Mouse (Mus musculus): ENCODE data around the gene Otogl.
"Not testable (repeated sequence)": the region's sequence is repeated elsewhere in the genome, so short reads cannot be mapped to it uniquely, and the experiment has no call there.

Gene Otogl

DNA sequence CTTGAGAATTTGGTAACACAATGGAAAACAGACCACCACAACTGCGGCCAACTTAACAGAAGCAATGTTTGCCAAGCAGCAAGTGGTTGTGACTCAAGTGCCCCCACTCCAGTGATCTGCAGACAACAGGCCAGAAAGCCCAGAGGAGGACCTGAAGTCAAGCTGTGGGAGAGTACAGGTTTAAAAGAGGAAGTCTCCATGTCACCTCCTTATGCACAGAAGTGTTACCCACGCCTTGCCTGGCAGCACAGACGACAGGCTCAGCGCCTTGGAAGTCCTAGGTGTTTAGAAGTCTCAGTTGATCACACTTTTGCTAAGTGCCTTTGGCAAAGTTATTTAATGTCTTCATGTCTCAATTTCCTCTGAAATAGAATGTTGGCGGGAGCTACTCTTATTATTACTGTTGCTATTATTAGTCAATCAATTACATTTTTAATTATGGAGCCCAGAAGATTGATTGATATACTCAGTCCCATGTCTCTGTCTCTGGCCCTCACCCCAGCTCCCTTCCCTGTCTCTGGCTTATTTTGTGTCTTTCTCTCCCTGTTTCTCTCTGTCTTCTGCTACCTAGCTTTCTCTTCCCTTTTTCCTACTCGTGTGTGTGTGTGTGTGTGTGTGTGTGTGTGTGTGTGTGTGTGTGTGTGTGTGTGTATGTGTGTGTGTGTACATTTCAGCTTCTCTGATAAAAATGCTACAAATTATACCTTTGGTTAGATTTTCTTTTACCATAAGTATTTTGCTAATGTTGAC, 101.1 kb downstream of the Otogl start:
- no peak for DNase-seq (ENCODE audit: low spot score)

DNA sequence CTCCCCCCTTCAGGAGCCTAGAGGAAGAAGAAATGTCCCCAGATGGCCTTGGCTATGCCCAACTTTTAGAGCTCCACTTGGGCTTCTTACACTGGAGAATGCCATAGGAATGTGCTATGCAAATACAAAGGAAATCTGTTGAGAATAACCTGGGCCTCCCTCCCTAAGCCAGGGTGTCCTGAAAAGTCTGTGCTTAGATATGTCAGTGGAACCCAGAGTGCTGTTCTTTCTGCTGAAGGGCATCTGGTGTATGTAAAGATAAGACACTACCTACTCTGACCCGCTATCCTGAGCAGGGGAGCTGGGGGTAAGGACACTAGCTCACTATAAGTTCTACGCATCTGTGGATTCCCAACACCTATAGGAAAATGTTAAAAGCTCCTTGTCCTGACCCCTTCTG, 106.7 kb downstream of the Otogl start:
- DNase-seq (ENCODE audit: low spot score), result no peak

DNA sequence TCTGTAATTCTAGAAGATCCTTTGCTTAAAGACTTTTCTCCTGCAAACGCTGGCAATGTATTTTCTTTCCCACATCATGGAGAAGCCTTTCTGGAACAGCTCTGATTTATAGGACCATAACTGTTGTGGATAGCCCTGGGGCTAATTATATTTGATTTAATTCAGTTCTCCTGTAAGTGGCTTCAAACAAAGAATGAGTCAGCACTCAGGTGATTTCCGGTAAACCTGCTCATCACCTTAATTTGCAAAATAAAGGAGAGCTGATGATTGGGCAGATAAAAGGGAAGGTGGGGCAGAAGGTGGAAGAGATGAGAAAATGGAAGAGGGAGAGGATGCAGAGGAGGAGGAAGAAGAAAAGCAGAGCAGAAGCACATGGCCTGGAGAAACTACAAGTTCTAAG, 107.6 kb downstream of the Otogl start:
- DNase-seq (ENCODE audit: low spot score), result not testable (repeated sequence)

DNA sequence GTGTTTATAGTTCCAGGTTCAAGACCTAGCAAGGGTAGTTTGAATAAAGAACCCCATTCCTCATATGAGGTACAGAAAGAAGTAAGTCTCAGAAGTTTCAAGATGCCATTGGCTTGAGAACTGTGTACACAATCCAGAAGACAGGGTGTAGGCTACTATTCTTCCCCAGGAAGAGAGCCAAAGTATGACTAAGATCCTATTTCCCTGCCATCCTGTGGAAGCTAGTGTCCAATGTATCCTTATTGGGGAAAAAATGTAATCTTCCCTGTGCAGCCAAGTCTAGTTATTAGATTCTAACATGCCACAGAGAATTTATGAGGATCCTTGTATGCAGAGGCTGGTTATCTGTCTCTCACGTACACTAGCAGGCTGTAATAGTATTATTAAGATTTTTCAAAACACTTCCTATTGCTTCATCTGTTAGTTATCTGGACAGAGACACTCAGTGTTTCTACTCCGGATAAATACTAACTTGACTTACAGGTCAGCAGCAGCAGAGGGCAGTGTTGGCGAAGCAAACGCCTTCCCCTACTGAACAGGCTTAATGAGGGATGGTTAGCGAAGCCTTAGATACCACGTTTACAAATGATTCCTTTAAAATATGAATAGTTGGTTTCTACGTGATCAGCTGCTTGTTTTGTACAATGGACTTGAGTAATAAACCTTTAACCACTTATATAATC, 112.1 kb downstream of the Otogl start:
- peak; percentile 75 for DNase-seq (ENCODE audit: low spot score)

DNA sequence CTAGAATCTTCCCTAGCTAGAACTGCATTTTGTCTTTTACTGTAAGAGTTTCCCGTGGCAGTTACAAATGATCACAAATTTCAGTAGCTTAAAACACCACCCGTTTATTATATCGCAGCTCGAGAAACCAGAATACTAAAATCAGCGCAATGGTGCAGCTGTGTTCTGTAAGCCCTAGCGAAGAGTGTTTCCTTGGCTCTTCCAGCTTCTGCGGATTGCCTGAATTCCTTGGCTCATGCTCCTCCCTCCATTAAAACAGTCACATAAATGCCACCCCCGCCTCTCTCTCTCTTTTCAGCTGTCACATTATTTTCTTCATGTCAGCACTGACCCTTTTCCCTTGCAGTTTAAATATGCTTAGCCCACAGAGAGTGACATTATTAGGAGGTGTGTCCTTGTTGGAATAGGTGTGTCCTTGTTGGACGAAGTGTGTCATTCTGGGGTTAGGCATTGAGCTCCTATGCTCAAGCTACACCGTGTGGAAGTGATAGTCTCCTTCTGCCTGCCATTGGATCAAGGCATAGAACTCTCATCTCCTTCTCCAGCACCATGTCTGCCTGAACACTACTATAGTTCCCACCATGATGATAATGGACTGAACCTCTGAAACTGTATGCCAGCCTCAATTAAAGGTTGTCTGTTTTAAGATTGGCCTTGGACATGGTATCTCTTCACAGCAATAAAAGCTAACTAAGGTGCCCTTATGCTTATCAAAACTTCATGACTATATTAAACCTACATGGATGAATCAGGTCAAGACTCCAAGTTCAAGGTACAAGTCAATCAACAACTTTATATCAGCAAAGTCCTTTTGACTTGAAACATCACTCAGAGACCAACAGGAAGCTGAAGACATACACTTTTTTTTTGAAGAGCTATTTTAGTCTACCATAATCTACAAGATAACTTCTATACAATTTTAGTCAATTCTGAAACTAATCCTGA, 116.8 kb downstream of the Otogl start:
- DNase-seq (ENCODE audit: low spot score), result peak; percentile 4

DNA sequence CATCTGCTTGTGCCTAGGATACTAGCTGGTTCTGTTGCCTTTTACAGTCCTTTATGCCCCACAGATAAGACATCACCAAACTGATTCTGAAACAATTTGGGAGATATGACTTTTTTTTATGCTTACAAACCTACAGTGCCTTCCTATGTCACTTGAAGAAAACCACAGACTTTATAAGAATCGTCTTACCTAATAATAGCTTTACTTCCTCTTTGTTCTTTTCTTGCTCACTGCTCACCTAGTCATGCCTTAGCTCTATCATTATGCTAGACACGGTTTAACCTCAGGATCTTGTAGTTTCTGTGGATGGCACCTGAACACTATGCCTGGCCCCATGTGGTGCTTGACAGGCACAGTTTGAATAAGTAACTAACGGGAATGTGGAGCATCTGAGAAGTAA, 119.4 kb downstream of the Otogl start:
- DNase-seq (ENCODE audit: low spot score), result no peak

DNA sequence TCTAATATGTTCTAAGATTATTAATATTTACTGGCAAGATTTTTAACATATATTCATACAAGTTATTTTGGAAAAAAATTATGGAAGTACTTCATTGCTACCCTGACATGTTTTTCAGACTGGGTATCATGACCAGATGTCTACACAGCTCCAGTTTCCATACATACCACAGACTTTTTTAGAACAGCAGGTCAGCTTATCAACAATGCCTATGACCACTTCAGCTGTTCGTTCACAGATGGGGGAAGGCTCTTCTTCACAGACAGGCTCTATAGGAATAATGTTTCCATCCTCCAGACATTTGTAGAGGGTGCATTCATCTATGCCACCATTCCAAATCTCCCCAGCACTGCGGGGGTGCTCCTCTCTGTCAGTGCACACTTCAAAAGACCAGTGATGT, 132.4 kb downstream of the Otogl start:
- no peak for DNase-seq (ENCODE audit: low spot score)

DNA sequence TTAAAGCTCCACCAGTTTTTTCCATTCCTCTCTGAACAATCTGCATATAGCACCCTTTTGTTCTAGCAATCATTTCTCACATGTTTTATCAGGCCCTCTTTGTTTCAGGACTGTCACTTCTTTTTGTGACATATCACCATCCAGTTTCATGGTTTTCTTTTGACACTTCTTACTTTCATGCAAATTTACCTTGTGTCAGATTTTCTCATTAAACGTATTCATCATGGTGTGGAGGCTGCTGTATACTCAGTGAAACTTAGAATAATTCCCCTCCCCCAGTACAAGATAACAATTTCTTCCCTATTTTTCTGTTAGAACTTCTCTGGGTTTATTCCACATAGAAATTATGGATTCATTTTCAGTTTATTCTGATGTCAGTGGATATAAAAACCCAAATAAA, 152.3 kb downstream of the Otogl start:
- DNase-seq (ENCODE audit: low spot score), result no peak

DNA sequence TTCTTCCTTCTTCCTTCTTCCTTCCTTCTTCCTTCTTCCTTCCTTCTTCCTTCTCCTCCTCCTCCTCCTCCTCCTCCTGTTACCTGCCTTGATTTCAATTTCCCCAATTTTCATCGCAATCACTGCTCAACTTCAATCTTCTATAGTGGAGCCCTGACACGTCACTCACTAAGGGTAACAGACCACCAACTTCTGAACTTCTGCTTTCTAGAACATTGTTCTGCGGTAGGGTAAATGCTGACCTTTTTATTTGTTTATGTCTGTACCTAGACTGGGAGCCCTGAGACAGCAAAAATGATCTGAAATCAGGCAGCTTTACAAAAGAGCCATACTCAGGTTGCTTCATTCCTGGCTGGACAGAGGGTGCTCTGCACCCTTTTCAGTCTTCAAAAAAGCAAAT, 158.5 kb downstream of the Otogl start:
- DNase-seq (ENCODE audit: low spot score), result no peak

DNA sequence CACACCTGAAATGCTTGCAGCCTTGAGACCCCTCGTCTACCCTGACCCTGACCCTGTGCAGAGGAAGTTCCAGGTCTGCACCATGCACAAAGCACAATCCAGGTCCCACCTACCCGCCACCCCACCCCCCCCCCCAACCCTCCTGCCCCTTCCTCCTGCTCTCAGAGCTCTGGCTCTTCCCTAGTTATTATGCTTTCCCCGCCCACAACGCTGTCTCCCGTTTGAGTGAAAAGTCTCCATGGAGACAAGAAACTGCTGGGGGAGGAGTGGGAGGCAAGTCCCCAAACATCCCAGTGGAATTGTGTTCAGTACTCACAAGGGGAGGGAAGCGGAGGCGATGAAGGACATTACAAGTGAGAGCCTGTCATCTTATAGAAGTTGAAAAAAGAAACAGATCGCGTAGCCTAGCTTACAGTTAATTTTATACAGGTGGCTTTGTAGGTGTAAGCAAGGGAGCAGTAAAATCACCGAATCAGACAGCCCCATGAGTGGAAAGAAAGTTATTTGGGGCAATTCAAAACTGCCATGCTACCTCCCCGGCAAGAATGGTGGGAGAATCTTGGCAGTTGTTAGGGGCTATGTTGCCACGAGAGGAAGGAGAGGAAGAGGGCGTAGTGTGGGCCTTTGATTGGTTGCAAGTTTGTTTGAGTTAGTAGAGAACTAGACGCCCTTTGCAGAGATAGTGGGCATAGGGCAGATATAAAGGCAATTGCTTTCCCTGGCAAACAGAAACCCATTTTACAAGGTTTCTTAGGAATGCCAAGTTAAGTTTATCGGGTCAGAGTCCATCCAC, 159.4 kb downstream of the Otogl start:
- DNase-seq (ENCODE audit: low spot score), result no peak

DNA sequence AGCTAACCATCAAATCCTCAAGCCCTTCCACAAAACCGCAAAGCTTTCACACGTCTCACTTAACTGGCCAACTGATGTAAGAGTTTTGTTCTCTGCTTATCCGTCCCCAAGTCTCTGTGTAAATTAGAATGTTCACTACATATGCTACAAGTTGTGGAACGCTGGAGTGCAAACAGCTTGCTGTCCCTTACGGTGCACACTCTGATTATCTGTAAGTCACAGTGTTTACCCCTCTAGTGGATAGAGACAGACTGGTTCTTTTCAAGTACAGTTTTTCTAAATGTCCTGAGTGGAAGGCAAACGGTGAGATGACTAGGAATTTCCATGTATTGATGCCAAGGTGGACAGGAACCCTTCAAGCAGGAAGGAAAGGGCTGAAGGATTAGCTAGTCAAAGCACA, 160.0 kb downstream of the Otogl start:
- no peak for DNase-seq (ENCODE audit: low spot score)

DNA sequence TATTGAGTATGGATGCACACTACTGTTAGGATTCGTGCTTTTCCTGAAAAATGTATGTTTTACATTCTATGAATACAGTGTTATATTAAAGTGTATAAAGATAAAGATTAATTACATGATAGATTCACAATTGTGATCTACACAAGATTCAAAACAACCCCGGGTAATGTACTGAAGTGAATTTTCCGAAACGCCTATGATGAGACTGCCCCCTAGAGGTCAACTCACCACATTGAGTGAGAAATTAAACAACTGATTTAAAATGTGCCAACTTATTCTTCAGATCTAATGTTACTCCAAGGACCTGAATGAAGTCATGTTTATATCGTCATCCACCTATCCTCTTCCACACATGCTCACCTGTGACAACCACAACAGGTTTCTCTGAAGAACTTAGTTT, 164.4 kb downstream of the Otogl start:
- peak; percentile 10 for DNase-seq (ENCODE audit: low spot score)

DNA sequence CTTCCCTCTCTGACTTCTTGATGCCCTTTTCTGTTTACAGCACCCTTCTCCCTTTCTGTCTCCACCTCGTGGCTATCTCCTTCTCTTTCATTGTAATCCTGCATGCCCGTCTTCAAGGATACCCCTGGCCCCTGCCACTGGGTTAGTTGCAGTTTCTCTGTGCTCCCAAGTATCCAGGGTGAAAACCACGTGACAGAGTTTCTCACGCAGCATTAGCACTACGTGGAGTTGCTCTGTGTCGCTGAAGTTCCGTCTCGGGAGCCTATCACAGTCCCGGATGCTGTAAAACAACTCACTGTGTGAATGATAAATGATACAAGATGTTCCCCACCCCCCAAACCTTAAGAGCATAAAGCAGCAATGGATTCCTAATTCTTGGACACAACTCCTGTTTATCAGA, 165.2 kb downstream of the Otogl start:
- DNase-seq (ENCODE audit: low spot score), result no peak

DNA sequence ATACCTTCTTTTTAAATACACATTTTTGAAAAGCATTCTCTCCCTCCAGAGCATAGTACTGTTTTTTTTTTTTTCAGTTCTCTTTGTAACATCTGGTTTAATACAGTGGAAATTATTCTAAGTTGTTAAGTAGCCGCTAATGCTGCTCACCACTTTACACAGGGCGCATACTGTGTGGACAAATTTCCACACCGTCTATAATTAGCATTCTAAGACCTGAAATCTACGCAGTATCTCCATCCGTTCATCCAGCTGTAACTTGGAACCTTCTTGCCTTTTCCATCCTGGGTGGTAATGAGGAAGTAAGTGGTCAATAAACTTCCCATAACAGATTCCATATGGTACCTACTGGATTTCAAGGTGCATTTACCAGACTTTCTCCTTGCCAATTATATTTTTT, 172.1 kb downstream of the Otogl start:
- no peak for DNase-seq (ENCODE audit: low spot score)

DNA sequence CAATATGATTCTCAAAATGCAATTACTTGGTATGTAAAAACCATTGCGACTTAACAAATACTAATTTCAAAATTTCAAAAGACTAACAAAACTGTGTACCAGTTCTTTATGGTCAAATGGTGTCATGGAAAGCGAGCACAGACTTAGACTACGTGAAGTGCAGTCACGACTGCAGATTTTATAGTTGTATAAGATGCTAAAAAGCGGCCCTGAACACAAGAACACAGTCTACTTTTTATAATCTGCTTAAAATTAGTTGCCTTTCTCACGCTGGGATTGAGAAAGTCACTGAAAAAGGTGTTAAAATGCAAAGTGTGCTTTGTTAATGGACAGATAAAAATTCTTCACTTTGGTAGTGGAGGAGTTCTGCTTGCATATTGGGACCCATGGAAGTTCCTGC, 174.2 kb downstream of the Otogl start:
- no peak for DNase-seq (ENCODE audit: low spot score)

DNA sequence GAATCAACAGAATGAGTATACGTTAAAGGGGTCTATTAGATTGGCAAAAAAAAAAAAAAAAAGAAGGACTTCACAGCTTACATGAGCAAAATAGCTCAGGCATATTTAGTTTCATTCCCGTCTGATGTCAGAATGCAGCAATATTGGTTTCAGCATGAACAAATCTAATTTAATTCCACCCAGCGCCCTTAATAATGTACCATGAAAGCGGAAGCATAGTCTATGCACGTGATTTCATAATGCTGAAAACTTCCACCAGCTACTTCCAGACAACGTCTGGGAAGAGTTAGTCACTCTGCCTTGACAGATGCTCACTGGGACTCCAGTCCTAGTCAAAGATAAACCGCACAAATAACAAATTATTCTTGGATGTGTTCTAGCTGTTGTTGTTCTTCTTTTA, 176.5 kb downstream of the Otogl start:
- DNase-seq (ENCODE audit: low spot score), result no peak

DNA sequence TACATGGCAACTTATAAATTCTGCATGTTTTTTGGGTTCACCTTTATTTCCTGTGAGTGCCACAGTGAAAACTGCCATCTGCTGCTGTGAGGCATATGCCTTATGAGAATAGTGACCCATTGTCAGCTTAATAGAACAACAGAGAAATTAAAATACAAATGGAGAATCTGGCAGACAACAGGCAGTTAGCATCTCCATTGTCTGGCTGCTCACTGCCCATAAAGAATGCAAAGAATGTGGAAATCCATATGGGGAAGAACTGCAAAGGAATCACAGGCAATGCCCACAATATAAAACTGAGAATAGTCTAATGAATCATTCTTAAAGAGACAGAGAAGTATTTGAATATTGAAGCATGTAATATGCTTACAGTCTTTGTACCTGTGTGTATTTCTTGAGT, 177.6 kb downstream of the Otogl start:
- no peak for DNase-seq (ENCODE audit: low spot score)

DNA sequence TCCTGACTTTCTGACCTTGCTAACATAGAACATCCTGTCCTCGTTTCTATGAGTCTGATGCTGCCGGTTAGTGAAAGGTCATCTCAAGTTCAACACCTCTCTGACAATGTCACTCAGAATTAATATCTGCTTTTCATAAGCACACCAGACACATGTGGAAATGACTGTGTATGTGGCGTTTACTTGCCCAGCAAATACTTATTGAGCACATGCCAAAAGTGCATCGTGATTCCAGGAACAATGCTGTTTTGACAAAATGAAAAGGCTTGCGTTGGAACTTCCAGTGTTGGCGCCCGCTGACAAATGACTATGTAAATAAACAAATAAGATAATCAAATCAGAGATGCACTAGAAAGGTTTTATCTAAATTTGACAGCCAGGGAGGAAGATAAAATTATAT, 186.3 kb downstream of the Otogl start:
- DNase-seq (ENCODE audit: low spot score), result no peak

DNA sequence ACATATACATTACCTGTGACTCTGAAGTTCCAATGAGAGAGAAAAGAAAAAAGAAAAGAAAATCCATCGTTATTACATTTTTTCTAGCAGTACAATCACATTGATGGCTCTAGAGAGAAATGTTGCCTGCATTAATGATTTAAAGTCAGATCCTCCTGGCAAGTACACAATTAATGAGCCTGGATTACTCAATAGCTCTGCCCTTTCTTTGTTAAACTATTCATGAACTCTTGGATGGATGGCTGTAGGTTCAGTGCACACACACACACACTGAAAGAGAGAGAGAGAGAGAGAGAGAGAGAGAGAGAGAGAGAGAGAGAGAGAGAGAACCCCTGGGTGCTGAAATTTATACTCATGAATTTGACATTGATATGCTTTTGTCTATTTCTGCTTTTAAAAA, 192.1 kb downstream of the Otogl start, which contains the start of gene Ptprq:
Ptprq (minus strand) TSS at position 246 of the 400 bp plus-strand sequence.
- DNase-seq (ENCODE audit: low spot score), result no peak

Measured in urinary bladder, postnatal 14 days (tissue).